Mouse (Mus musculus): ENCODE data around the gene Clybl. TPM values are rescaled to one million over a fixed set of nuclear protein-coding genes. Genes with fewer than 3 reads are reported as not detected.

The Clybl gene
- total and polyA plus RNA-seq, 2 experiments: 15.3 to 23.4 TPM

GRCm38 (mm10) chr14:122281072-122281634 lies 99.6 kb downstream of the Clybl start:
- Histone ChIP-seq H3K27ac (replicated peaks; ENCODE audit: insufficient read depth, low read depth, low read length) (no peak overlapping the region), H3K4me1 (ENCODE audit: control insufficient read depth, insufficient read depth, low read length) (no peaks in the 10 kb centered on the region), H3K36me3 (ENCODE audit: control insufficient read depth, insufficient read depth, low read length) (no peaks in the 10 kb centered on the region), H3K79me2 (ENCODE audit: control insufficient read depth, insufficient read depth, low read length) (no peaks in the 10 kb centered on the region; the same call in 1 of the 2 replicates), H3K9ac (ENCODE audit: low read depth, low read length) (no peak overlapping the region), H3K4me3 (ENCODE audit: insufficient read depth, low read depth, low read length) (no peak overlapping the region), H3K27me3 (ENCODE audit: control insufficient read depth, insufficient read depth, low read length) (no peaks in the 10 kb centered on the region)
- 81% methylated on average over 9 of the region's 9 CpGs for WGBS
- TF ChIP-seq POLR2A (IDR thresholded peaks at IDR 0.05; ENCODE audit: extremely low read depth, insufficient read depth, low read length) (no peak), CTCF (IDR thresholded peaks at IDR 0.05; ENCODE audit: low read depth, low read length) (no peak)
- DNase-seq (ENCODE audit: extremely low read depth, low read depth, low spot score): no peak

- H3K4me1 ChIP-seq (ENCODE audit: control insufficient read depth, insufficient read depth, low read length): no peaks in the 10 kb centered on the region
- H3K36me3 ChIP-seq (ENCODE audit: control insufficient read depth, insufficient read depth, low read length): no peaks in the 10 kb centered on the region
- no peak for DNase-seq (ENCODE audit: extremely low read depth, low read depth, low spot score)
- TF ChIP-seq CTCF (IDR thresholded peaks at IDR 0.05; ENCODE audit: low read depth, low read length) (no peak), POLR2A (IDR thresholded peaks at IDR 0.05; ENCODE audit: extremely low read depth, insufficient read depth, low read length) (no peak)
- H3K9ac ChIP-seq (ENCODE audit: low read depth, low read length): no peak overlapping the region
- 97% methylated on average over 5 of the region's 5 CpGs for WGBS
- H3K27me3 ChIP-seq (ENCODE audit: control insufficient read depth, insufficient read depth, low read length): no peaks in the 10 kb centered on the region
- H3K4me3 ChIP-seq (ENCODE audit: insufficient read depth, low read depth, low read length): no peak overlapping the region
- H3K27ac ChIP-seq (replicated peaks; ENCODE audit: insufficient read depth, low read depth, low read length): no peak overlapping the region
- no peaks in the 10 kb centered on the region; the same call in 1 of the 2 replicates for H3K79me2 ChIP-seq (ENCODE audit: control insufficient read depth, insufficient read depth, low read length)
Observed at GRCm38 (mm10) chr14:122283959-122284358, 102.5 kb downstream of the Clybl start.

GRCm38 (mm10) chr14:122296399-122296798 lies 114.9 kb downstream of the Clybl start:
- no peak overlapping the region for H3K4me3 ChIP-seq (ENCODE audit: insufficient read depth, low read depth, low read length)
- no peak overlapping the region for H3K27ac ChIP-seq (replicated peaks; ENCODE audit: insufficient read depth, low read depth, low read length)
- 68% methylated on average over 4 of the region's 4 CpGs for WGBS
- no peaks in the 10 kb centered on the region for H3K27me3 ChIP-seq (ENCODE audit: control insufficient read depth, insufficient read depth, low read length)
- TF ChIP-seq POLR2A (IDR thresholded peaks at IDR 0.05; ENCODE audit: extremely low read depth, insufficient read depth, low read length) (no peak), CTCF (IDR thresholded peaks at IDR 0.05; ENCODE audit: low read depth, low read length) (no peak)
- no peak overlapping the region for H3K9ac ChIP-seq (ENCODE audit: low read depth, low read length)
- no peaks in the 10 kb centered on the region for H3K4me1 ChIP-seq (ENCODE audit: control insufficient read depth, insufficient read depth, low read length)
- H3K79me2 ChIP-seq (ENCODE audit: control insufficient read depth, insufficient read depth, low read length): no peaks in the 10 kb centered on the region; the same call in 1 of the 2 replicates
- no peaks in the 10 kb centered on the region for H3K36me3 ChIP-seq (ENCODE audit: control insufficient read depth, insufficient read depth, low read length)
- no peak for DNase-seq (ENCODE audit: extremely low read depth, low read depth, low spot score)

GRCm38 (mm10) chr14:122296864-122297263 lies 115.4 kb downstream of the Clybl start:
- no peaks in the 10 kb centered on the region; the same call in 1 of the 2 replicates for H3K79me2 ChIP-seq (ENCODE audit: control insufficient read depth, insufficient read depth, low read length)
- H3K27me3 ChIP-seq (ENCODE audit: control insufficient read depth, insufficient read depth, low read length): no peaks in the 10 kb centered on the region
- no peak overlapping the region for H3K4me3 ChIP-seq (ENCODE audit: insufficient read depth, low read depth, low read length)
- H3K27ac ChIP-seq (replicated peaks; ENCODE audit: insufficient read depth, low read depth, low read length): no peak overlapping the region
- TF ChIP-seq CTCF (IDR thresholded peaks at IDR 0.05; ENCODE audit: low read depth, low read length) (no peak), POLR2A (IDR thresholded peaks at IDR 0.05; ENCODE audit: extremely low read depth, insufficient read depth, low read length) (no peak)
- H3K4me1 ChIP-seq (ENCODE audit: control insufficient read depth, insufficient read depth, low read length): no peaks in the 10 kb centered on the region
- DNase-seq (ENCODE audit: extremely low read depth, low read depth, low spot score): no peak
- no peak overlapping the region for H3K9ac ChIP-seq (ENCODE audit: low read depth, low read length)
- 74% methylated on average over 2 of the region's 2 CpGs for WGBS
- H3K36me3 ChIP-seq (ENCODE audit: control insufficient read depth, insufficient read depth, low read length): no peaks in the 10 kb centered on the region

- WGBS: 80% methylated on average over 11 of the region's 11 CpGs
- no peaks in the 10 kb centered on the region for H3K27me3 ChIP-seq (ENCODE audit: control insufficient read depth, insufficient read depth, low read length)
- no peaks in the 10 kb centered on the region for H3K4me1 ChIP-seq (ENCODE audit: control insufficient read depth, insufficient read depth, low read length)
- no peak for TF ChIP-seq POLR2A (IDR thresholded peaks at IDR 0.05; ENCODE audit: extremely low read depth, insufficient read depth, low read length)
- no peak for TF ChIP-seq CTCF (IDR thresholded peaks at IDR 0.05; ENCODE audit: low read depth, low read length)
- no peaks in the 10 kb centered on the region for H3K36me3 ChIP-seq (ENCODE audit: control insufficient read depth, insufficient read depth, low read length)
- H3K9ac ChIP-seq (ENCODE audit: low read depth, low read length): no peak overlapping the region
- H3K4me3 ChIP-seq (ENCODE audit: insufficient read depth, low read depth, low read length): no peak overlapping the region
- DNase-seq (ENCODE audit: extremely low read depth, low read depth, low spot score): no peak
- no peak overlapping the region for H3K27ac ChIP-seq (replicated peaks; ENCODE audit: insufficient read depth, low read depth, low read length)
- H3K79me2 ChIP-seq (ENCODE audit: control insufficient read depth, insufficient read depth, low read length): no peaks in the 10 kb centered on the region; the same call in 1 of the 2 replicates
Observed at GRCm38 (mm10) chr14:122297386-122298109, 116.0 kb downstream of the Clybl start.

GRCm38 (mm10) chr14:122300261-122300660 lies 118.8 kb downstream of the Clybl start:
- 93% methylated on average over 11 of the region's 11 CpGs for WGBS
- Histone ChIP-seq H3K9ac (ENCODE audit: low read depth, low read length) (no peak overlapping the region), H3K79me2 (ENCODE audit: control insufficient read depth, insufficient read depth, low read length) (no peaks in the 10 kb centered on the region; the same call in 1 of the 2 replicates), H3K4me3 (ENCODE audit: insufficient read depth, low read depth, low read length) (no peak overlapping the region), H3K27ac (replicated peaks; ENCODE audit: insufficient read depth, low read depth, low read length) (no peak overlapping the region), H3K36me3 (ENCODE audit: control insufficient read depth, insufficient read depth, low read length) (no peaks in the 10 kb centered on the region), H3K4me1 (ENCODE audit: control insufficient read depth, insufficient read depth, low read length) (no peaks in the 10 kb centered on the region), H3K27me3 (ENCODE audit: control insufficient read depth, insufficient read depth, low read length) (no peaks in the 10 kb centered on the region)
- no peak for TF ChIP-seq CTCF (IDR thresholded peaks at IDR 0.05; ENCODE audit: low read depth, low read length)
- no peak for TF ChIP-seq POLR2A (IDR thresholded peaks at IDR 0.05; ENCODE audit: extremely low read depth, insufficient read depth, low read length)
- no peak for DNase-seq (ENCODE audit: extremely low read depth, low read depth, low spot score)
